Mouse (Mus musculus) C2C12 (cell line): ENCODE measurements around the gene Olfr39. TPM values are rescaled to one million over a fixed set of nuclear protein-coding genes. Genes with fewer than 3 reads are reported as not detected.
"Not testable (repeated sequence)": the region's sequence is repeated elsewhere in the genome, so short reads cannot be mapped to it uniquely, and the experiment has no call there.

Experiments used
- H3K27me3 ChIP-seq: one replicate; pipeline ENCODE4 v1.6.1; 2011; ENCODE audit not compliant: control insufficient read depth, insufficient read depth, insufficient read length
- H3K36me3 ChIP-seq: one replicate; pipeline ENCODE4 v1.6.1; 2011; ENCODE audit not compliant: control insufficient read depth, insufficient read depth
- H3K4me3 ChIP-seq: one replicate; pipeline ENCODE4 v1.5.1; 2011; ENCODE audit warnings: mild to moderate bottlenecking, control low read depth; ENCODE audit not compliant: poor library complexity, insufficient read depth, severe bottlenecking
- H3K79me2 ChIP-seq: one replicate; pipeline ENCODE4 v1.6.1; 2011; ENCODE audit not compliant: control insufficient read depth, insufficient read depth
- H3K79me3 ChIP-seq: one replicate; pipeline ENCODE4 v1.6.1; 2011; ENCODE audit warnings: low read depth, control low read depth
- H3ac ChIP-seq: one replicate; pipeline ENCODE3; 2011; ENCODE audit warnings: low read depth; ENCODE audit not compliant: control insufficient read depth, insufficient read length
- CEBPB ChIP-seq: IDR thresholded peaks from one replicate; pipeline ENCODE4 v1.6.1; 2011; ENCODE audit warnings: low read depth, mild to moderate bottlenecking, control low read depth, moderate library complexity
- CTCF ChIP-seq: IDR thresholded peaks from one replicate; pipeline ENCODE4 v1.5.1; 2011; ENCODE audit not compliant: control insufficient read depth, insufficient read depth, insufficient read length
- FOSL1 ChIP-seq: IDR thresholded peaks from one replicate; pipeline ENCODE4 v1.8.0; 2011; ENCODE audit warnings: mild to moderate bottlenecking, low read length; ENCODE audit not compliant: poor library complexity, insufficient read depth, severe bottlenecking
- MAX ChIP-seq: IDR thresholded peaks from one replicate; pipeline ENCODE4 v1.6.1; 2011; ENCODE audit warnings: mild to moderate bottlenecking, control low read depth
- MYOD1 ChIP-seq: IDR thresholded peaks from one replicate; pipeline ENCODE4 v1.6.1; 2011; ENCODE audit warnings: low read depth; ENCODE audit not compliant: control insufficient read depth, insufficient read length
- MYOG ChIP-seq: IDR thresholded peaks from one replicate; pipeline ENCODE4 v1.6.1; 2011; ENCODE audit not compliant: control insufficient read depth, insufficient read length; ENCODE audit errors: extremely low read depth
- USF1 ChIP-seq: IDR thresholded peaks from one replicate; pipeline ENCODE4 v1.6.1; 2011; ENCODE audit warnings: low read depth, mild to moderate bottlenecking, control low read depth, moderate library complexity
- long read RNA-seq, 2 experiments: library from polyadenylated mRNA; unstranded; transcript quantifications; one replicate each; pipeline ENCODE4 v2.0.0; 2019 to 2020
- polyA plus RNA-seq: library from polyadenylated mRNA; unstranded; fragments of >200 nt; fragmentation: generic; extraction: Trizol; gene quantifications from one replicate; pipeline ENCODE4 v1.2.1, GENCODE M21; 2012; ENCODE audit warnings: missing spikeins

Gene Olfr39
- polyA plus RNA-seq = not detected
- long read RNA-seq, experiment 1 = 0 reads
- long read RNA-seq, experiment 2 = 0 reads

GRCm38 (mm10) chr9:20282051-20282450 is at the start of gene Olfr39:
Gene Olfr39 (plus strand): TSS chr9:20282351.
- no peak within 1 kb of the TSS for H3K4me3 ChIP-seq
- no peak within 1 kb of the TSS for H3ac ChIP-seq
- no peaks in the 10 kb centered on the region for H3K27me3 ChIP-seq
- no peak for TF ChIP-seq MYOD1
- TF ChIP-seq CEBPB = no peak
- no peak for TF ChIP-seq CTCF
- no peak for TF ChIP-seq MYOG
- no peak for TF ChIP-seq MAX
- TF ChIP-seq USF1 = no peak
- no peak for TF ChIP-seq FOSL1
- no peaks in the 10 kb centered on the region for H3K79me3 ChIP-seq
- H3K36me3 ChIP-seq = no peaks in the 10 kb centered on the region
- no peaks in the 10 kb centered on the region for H3K79me2 ChIP-seq

- no peaks in the 10 kb centered on the region for H3K27me3 ChIP-seq
- no peaks in the 10 kb centered on the region for H3K79me2 ChIP-seq
- TF ChIP-seq MAX (no peak), MYOD1 (no peak), CEBPB (no peak), CTCF (no peak), MYOG (no peak), FOSL1 (no peak), USF1 (no peak)
- no peaks in the 10 kb centered on the region for H3K79me3 ChIP-seq
- H3K36me3 ChIP-seq = no peaks in the 10 kb centered on the region
- H3ac ChIP-seq = no peak within 1 kb of the TSS
- H3K4me3 ChIP-seq = no peak within 1 kb of the TSS
These were observed 45.3 kb upstream of the Olfr39 start, which contains the start of gene Olfr872 for GRCm38 (mm10) chr9:20236819-20237218. Gene Olfr872 (plus strand): TSS chr9:20237119.

- TF ChIP-seq USF1 (no peak), CTCF (no peak), MAX (no peak), MYOG (no peak), FOSL1 (no peak), MYOD1 (no peak), CEBPB (no peak)
- no peak overlapping the region for H3K4me3 ChIP-seq
- no peaks in the 10 kb centered on the region for H3K36me3 ChIP-seq
- no peak overlapping the region for H3ac ChIP-seq
- H3K79me3 ChIP-seq = no peaks in the 10 kb centered on the region
- no peaks in the 10 kb centered on the region for H3K27me3 ChIP-seq
- no peaks in the 10 kb centered on the region for H3K79me2 ChIP-seq
These were observed 44.8 kb upstream of the Olfr39 start for GRCm38 (mm10) chr9:20237378-20237777.

GRCm38 (mm10) chr9:20295562-20295961 is 13.4 kb downstream of the Olfr39 start:
- H3K27me3 ChIP-seq, H3K36me3 ChIP-seq, H3K4me3 ChIP-seq, H3ac ChIP-seq, H3K79me2 ChIP-seq, H3K79me3 ChIP-seq: not testable (repeated sequence)

- Histone ChIP-seq H3ac (no peak within 1 kb of the TSS), H3K27me3 (no peaks in the 10 kb centered on the region), H3K4me3 (no peak within 1 kb of the TSS), H3K79me2 (no peaks in the 10 kb centered on the region), H3K79me3 (no peaks in the 10 kb centered on the region), H3K36me3 (no peaks in the 10 kb centered on the region)
- TF ChIP-seq MAX = no peak
- no peak for TF ChIP-seq USF1
- TF ChIP-seq MYOG = no peak
- no peak for TF ChIP-seq CTCF
- no peak for TF ChIP-seq MYOD1
- no peak for TF ChIP-seq CEBPB
- no peak for TF ChIP-seq FOSL1
These were observed 16.1 kb downstream of the Olfr39 start, which contains the start of gene Olfr873 for GRCm38 (mm10) chr9:20298232-20298631. Gene Olfr873 (plus strand): TSS chr9:20298532.

- Histone ChIP-seq H3K79me2 (no peaks in the 10 kb centered on the region), H3ac (no peak within 1 kb of the TSS), H3K4me3 (no peak within 1 kb of the TSS), H3K79me3 (no peaks in the 10 kb centered on the region), H3K36me3 (no peaks in the 10 kb centered on the region), H3K27me3 (no peaks in the 10 kb centered on the region)
- TF ChIP-seq CTCF = no peak
- TF ChIP-seq MYOD1 = no peak
- no peak for TF ChIP-seq MAX
- no peak for TF ChIP-seq CEBPB
- TF ChIP-seq MYOG = no peak
- TF ChIP-seq FOSL1 = no peak
- TF ChIP-seq USF1 = no peak
These were observed 53.8 kb downstream of the Olfr39 start, which contains the start of gene Olfr18 for GRCm38 (mm10) chr9:20335994-20336393. Gene Olfr18 (minus strand): TSS chr9:20336094.

Other genes starting within 250 kb of the Olfr39 start
- not detected for gene Olfr867, start 224.8 kb upstream of the Olfr39 start, polyA plus RNA-seq
- gene Olfr868, start 183.7 kb upstream of the Olfr39 start, polyA plus RNA-seq = not detected
- gene Olfr869, start 153.3 kb upstream of the Olfr39 start, polyA plus RNA-seq = not detected
- gene Olfr870, start 108.3 kb upstream of the Olfr39 start, polyA plus RNA-seq = not detected
- gene Olfr871, start 70.1 kb upstream of the Olfr39 start, polyA plus RNA-seq = not detected
- gene Olfr872, start 45.2 kb upstream of the Olfr39 start, polyA plus RNA-seq = not detected
- not detected for gene Olfr873, start 16.2 kb downstream of the Olfr39 start, polyA plus RNA-seq
- not detected for gene Olfr18, start 53.7 kb downstream of the Olfr39 start, polyA plus RNA-seq
- gene Zfp560, start 102.8 kb downstream of the Olfr39 start, polyA plus RNA-seq = 17.5 TPM
- gene Zfp26, start 177.8 kb downstream of the Olfr39 start, polyA plus RNA-seq = 1.9 TPM
- 5.1 TPM for gene Zfp426, start 210.4 kb downstream of the Olfr39 start, polyA plus RNA-seq
- gene Zfp266, start 239.1 kb downstream of the Olfr39 start, polyA plus RNA-seq = 7.5 TPM